Mouse (Mus musculus): ENCODE data around the gene Trpv6. TPM values are rescaled to one million over a fixed set of nuclear protein-coding genes. Genes with fewer than 3 reads are reported as not detected.

Gene Trpv6
- total RNA-seq (2023), result not detected

GRCm38 (mm10) chr6:41636178-41636577 lies at the start of gene Trpv6:
TSS of gene Trpv6 (minus strand) at chr6:41636405.

DNA sequence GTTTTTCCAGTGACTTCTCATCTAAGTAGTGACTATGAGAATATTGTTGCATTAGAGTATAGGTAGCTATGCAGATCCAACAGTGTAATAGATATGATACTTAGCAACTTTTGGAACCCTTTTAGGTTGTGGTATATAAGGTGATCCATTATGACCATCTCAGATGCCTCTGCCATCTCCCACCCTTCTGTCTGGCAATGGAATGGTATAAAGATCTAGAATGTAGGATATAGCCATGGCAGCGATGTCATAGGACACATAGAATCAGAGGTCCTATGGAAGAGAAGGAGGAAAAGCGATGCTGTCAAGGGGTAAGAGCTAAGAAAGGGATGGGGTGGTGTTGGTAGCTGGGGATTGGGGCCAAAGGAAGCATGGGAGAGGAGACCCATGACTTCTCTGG lies 47.9 kb upstream of the Trpv6 start, which contains the start of gene Llcfc1:
Gene Llcfc1 (plus strand): TSS at position 301 of the 400 bp plus-strand sequence.

DNA sequence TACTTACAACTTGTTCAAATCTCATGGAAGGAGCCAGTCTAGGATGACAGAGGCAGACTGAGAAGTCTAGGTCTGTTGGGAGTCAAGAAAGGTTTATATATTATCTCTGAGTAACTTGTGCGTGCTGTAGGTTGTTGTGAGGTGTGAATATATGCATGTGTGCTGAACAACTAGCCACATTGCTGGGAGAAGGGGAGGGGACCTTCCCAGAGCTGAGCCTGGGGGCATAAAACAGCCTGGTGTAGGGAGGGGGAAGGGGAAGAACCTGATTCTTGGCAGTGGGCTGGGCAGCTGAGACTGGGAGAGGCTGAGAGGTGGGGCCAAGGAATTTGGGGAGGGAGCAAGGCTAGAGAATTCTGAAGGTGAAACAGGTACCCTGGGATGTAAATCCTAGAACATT lies 44.5 kb upstream of the Trpv6 start, which contains the start of gene Trpv5:
Gene Trpv5 (minus strand): TSS at position 101 of the 400 bp plus-strand sequence.

GRCm38 (mm10) chr6:41605061-41605793 lies 31.0 kb downstream of the Trpv6 start, which contains the start of gene Ephb6:
TSS of gene Ephb6 (plus strand) at chr6:41605482.

Other genes starting within 250 kb of the Trpv6 start
- not detected for gene Gm5771, start 244.0 kb downstream of the Trpv6 start, total RNA-seq (2023)
- gene Gm10334, start 190.3 kb downstream of the Trpv6 start, total RNA-seq (2023), result not detected
- not detected for gene Prss1, start 177.5 kb downstream of the Trpv6 start, total RNA-seq (2023)
- gene Prss2, start 114.6 kb downstream of the Trpv6 start, total RNA-seq (2023), result not detected
- gene Ephb6, start 30.9 kb downstream of the Trpv6 start, total RNA-seq (2023), result 1 to 10 TPM; 1.2 to 1.8 TPM
- gene Trpv5, start 44.4 kb upstream of the Trpv6 start, total RNA-seq (2023), result not detected
- not detected for gene Llcfc1, start 48.0 kb upstream of the Trpv6 start, total RNA-seq (2023)
- gene Kel, start 67.9 kb upstream of the Trpv6 start, total RNA-seq (2023), result not detected
- not detected for gene Olfr459, start 138.8 kb upstream of the Trpv6 start, total RNA-seq (2023)
- gene Pip, start 211.1 kb upstream of the Trpv6 start, total RNA-seq (2023), result not detected
- not detected for gene Sval2, start 216.6 kb upstream of the Trpv6 start, total RNA-seq (2023)